Mouse (Mus musculus) bone marrow macrophage, adult 2 months (primary cell): Measurements from ENCODE around the gene Ugt2b35.

Experiments used
- CTCF ChIP-seq: IDR thresholded peaks from 2 replicates; pipeline ENCODE4 v1.5.1; 2012; ENCODE audit warnings: low read depth, mild to moderate bottlenecking, low read length, moderate library complexity
- POLR2A ChIP-seq: IDR thresholded peaks from 2 replicates; pipeline ENCODE4 v1.6.1; 2012; ENCODE audit warnings: mild to moderate bottlenecking, low read depth, low read length, borderline replicate concordance

- TF ChIP-seq CTCF (no peak), POLR2A (no peak)
These were observed 38.9 kb upstream of the Ugt2b35 start for GRCm38 (mm10) chr5:86961587-86962358.
